Mouse (Mus musculus) hindbrain, embryonic 12.5 days (tissue): ENCODE measurements at regions not wholly inside any gene's neighbourhood (a gene's known extent, or its start where the extent isn't known, plus 50 kb on each side); places are given as distances from the start of the nearest gene placed in this dataset.
"Not testable (repeated sequence)": the region's sequence is repeated elsewhere in the genome, so short reads cannot be mapped to it uniquely, and the experiment has no call there.

ENCODE experiments used
- ATAC-seq: fragments of 200-750 bp; cut with Nextera tagmentation; 2 replicates; pipeline ENCODE4 v1.8.0; 2017; ENCODE audit warnings: moderate TSS enrichment; ENCODE audit not compliant: low FRiP score
- H3K27ac ChIP-seq: fragments of 300-500 bp; sonication (generic); 2 replicates; pipeline ENCODE4 v1.5.1; 2016; ENCODE audit warnings: mild to moderate bottlenecking
- H3K27me3 ChIP-seq: fragments of 300-500 bp; sonication (generic); 2 replicates; pipeline ENCODE4 v1.6.1; 2016; ENCODE audit warnings: mild to moderate bottlenecking
- H3K36me3 ChIP-seq: fragments of 300-500 bp; sonication (generic); 2 replicates; pipeline ENCODE4 v1.6.1; 2016; ENCODE audit warnings: mild to moderate bottlenecking
- H3K4me1 ChIP-seq: fragments of 300-500 bp; sonication (generic); 2 replicates; pipeline ENCODE4 v1.6.1; 2016
- H3K4me2 ChIP-seq: fragments of 300-500 bp; sonication (generic); replicated peaks from 2 replicates; pipeline ENCODE4 v1.6.1; 2016; ENCODE audit warnings: mild to moderate bottlenecking
- H3K4me3 ChIP-seq: fragments of 300-500 bp; sonication (generic); 2 replicates; pipeline ENCODE4 v1.5.1; 2016; ENCODE audit warnings: mild to moderate bottlenecking
- H3K9ac ChIP-seq: fragments of 300-500 bp; sonication (generic); 2 replicates; pipeline ENCODE4 v1.6.1; 2016; ENCODE audit warnings: mild to moderate bottlenecking, moderate library complexity
- H3K9me3 ChIP-seq: fragments of 300-500 bp; sonication (generic); replicated peaks from 2 replicates; pipeline ENCODE4 v1.6.1; 2016; ENCODE audit warnings: mild to moderate bottlenecking
- WGBS: fragments of 180-500 bp; shearing (Covaris S2); methylation state at CpG from one replicate; pipeline ENCODE4 v1.1.7; 2016; 5-methylcytosine and 5-hydroxymethylcytosine counted together

DNA sequence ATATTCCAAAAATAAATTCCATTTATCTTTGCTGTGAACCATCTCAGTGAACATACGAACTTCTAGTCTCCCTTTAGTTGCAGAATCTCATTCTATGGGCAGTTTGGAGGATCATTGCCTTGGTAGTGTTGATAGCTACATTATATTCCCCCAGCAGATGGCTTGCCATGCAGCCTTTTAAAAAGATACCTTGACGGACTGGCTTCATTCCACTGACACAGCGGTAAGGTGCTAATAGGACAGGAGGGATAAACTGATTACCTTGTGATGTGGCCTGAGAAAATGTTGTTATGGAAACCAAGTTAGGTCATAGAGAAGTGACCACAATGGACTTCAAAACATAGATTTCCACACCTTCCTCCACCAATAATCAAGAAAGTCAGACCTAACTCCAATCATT lies 215.5 kb upstream of the Tmc3 start:
- Histone ChIP-seq H3K27me3 (no peaks in the 10 kb centered on the region), H3K4me3 (no peak overlapping the region), H3K9me3 (no peaks in the 10 kb centered on the region), H3K27ac (no peak overlapping the region), H3K4me2 (no peak overlapping the region), H3K36me3 (no peaks in the 10 kb centered on the region), H3K4me1 (no peaks in the 10 kb centered on the region), H3K9ac (no peak overlapping the region)
- ATAC-seq = no peak
- 81% methylated on average over 3 of the region's 3 CpGs for WGBS

DNA sequence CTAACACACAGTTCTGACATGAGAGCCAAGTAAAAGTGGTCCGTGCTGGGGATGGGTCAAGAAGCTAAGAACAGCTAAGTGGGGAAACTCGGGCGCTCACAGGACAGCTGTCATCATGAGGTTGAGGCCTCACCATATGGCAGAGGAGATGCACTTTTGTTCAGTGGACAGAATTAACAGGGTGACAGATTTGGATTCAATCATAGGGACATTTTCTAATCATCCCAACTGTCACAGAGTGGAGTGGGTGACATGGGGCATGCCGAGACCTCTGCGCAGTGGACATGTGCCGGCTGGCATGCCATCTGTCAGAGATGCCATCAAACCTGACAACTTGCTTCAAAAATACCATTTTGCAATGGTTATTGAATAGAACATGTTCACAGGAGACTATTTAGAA lies 215.1 kb upstream of the Tmc3 start:
- no peak overlapping the region for H3K4me2 ChIP-seq
- no peaks in the 10 kb centered on the region for H3K27me3 ChIP-seq
- H3K9me3 ChIP-seq = no peaks in the 10 kb centered on the region
- 71% methylated on average over 6 of the region's 6 CpGs for WGBS
- H3K36me3 ChIP-seq = no peaks in the 10 kb centered on the region
- H3K4me1 ChIP-seq = no peaks in the 10 kb centered on the region
- no peak overlapping the region for H3K4me3 ChIP-seq
- H3K9ac ChIP-seq = no peak overlapping the region
- ATAC-seq = no peak
- H3K27ac ChIP-seq = no peak overlapping the region

DNA sequence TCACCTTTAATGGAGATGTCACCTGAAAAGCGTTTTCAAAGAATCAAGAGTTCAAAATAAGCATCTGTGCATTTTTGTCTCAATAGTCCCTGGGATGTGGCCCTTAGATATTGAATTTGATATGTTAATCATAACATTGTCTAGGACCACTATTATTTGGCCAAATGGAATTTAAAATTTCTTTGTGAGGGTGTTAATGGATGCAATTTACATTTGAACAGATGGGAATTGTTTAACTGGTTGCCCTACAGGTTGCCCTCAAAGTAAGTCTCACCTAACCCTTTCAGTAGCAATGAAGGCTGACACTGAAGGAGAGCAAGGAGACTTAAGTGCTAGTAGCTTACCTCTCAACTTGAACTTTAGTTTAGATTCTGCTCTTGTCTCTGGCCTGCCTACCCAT lies 207.9 kb upstream of the Tmc3 start:
- Histone ChIP-seq H3K4me3 (no peak overlapping the region), H3K9ac (no peak overlapping the region), H3K4me1 (peaks cover 4% of the 10 kb centered on the region), H3K9me3 (no peaks in the 10 kb centered on the region), H3K27me3 (no peaks in the 10 kb centered on the region), H3K36me3 (no peaks in the 10 kb centered on the region), H3K27ac (no peak overlapping the region), H3K4me2 (no peak overlapping the region)
- ATAC-seq = no peak
- 72% methylated on average over 1 of the region's 1 CpGs for WGBS

DNA sequence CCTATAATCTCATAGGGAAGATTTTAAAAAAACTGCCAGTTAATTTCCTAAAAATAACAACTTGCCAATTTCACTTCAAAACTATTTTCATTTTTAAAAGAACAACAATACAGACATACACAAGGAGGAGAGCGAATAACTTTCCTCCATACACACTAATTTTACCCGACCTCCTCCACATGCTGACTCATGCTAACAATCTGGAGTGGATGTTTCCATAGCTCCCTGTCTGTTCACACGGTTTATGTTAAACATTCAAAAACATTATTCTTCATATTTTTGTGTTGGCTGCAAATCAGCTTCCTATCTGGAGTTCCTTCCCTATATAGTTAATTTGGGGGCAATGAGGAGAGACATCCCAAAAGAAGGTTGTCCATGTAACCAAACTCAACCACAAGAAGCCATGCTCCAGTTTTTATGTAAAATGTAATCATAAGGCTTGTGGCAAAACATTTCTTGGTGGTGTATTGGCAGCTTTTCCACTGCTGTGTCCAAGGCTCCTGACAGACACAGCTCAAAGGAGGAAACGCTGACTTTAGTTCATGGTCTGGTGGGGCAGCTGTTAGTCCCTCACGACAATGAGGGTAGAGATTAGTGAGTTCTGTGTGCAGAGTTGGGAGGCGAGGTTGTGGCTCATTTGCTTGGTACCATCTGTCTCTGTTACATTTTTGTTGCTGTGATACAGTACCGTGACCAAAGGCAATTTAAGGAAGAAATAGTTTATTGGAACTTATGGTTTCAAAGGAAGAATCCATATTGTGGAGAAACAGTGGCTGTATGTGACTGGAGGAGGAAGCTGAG lies 203.1 kb upstream of the Tmc3 start:
- H3K27me3 ChIP-seq = no peaks in the 10 kb centered on the region
- H3K4me1 ChIP-seq = peaks cover 18% of the 10 kb centered on the region
- no peaks in the 10 kb centered on the region for H3K9me3 ChIP-seq
- H3K4me2 ChIP-seq = no peak overlapping the region
- peak overlapping the region; percentile 70; the same call in 1 of the 2 replicates for H3K27ac ChIP-seq
- no peak overlapping the region for H3K9ac ChIP-seq
- no peak for ATAC-seq
- no peak overlapping the region for H3K4me3 ChIP-seq
- WGBS = 70% methylated on average over 7 of the region's 7 CpGs
- no peaks in the 10 kb centered on the region for H3K36me3 ChIP-seq

DNA sequence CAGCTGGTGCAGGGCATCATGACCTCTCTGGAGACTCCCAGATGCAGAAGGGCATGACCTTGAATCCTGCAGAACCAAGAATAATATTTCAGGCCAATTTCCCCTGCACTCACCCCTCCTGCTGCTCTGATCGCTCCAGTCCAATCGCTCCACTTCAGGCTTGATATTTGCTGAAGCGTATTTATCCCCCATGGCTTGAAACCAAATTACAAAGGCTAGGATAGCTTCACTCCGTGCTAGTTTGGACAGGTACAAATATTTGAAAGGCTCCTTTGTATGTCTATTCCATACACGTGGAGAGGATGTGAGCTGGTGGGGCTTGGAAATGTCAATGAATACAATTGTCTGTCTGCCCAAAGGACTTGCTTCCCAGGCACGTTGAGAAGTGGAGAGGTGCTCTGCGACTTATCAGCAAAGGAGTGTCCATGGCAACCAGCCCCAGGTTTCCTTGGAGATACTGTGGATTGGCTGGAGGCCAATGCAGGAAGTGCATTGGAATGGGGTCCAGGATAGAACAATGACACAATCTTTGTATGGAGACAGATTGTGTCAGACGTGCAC lies 201.8 kb upstream of the Tmc3 start:
- Histone ChIP-seq H3K27ac (peak overlapping the region; percentile 82), H3K4me3 (no peak overlapping the region), H3K4me2 (peak overlapping the region; percentile 34), H3K27me3 (no peaks in the 10 kb centered on the region), H3K9me3 (no peaks in the 10 kb centered on the region), H3K9ac (no peak overlapping the region), H3K4me1 (peaks cover 18% of the 10 kb centered on the region), H3K36me3 (no peaks in the 10 kb centered on the region)
- ATAC-seq = peak; percentile 95
- 13% methylated on average over 8 of the region's 8 CpGs for WGBS

DNA sequence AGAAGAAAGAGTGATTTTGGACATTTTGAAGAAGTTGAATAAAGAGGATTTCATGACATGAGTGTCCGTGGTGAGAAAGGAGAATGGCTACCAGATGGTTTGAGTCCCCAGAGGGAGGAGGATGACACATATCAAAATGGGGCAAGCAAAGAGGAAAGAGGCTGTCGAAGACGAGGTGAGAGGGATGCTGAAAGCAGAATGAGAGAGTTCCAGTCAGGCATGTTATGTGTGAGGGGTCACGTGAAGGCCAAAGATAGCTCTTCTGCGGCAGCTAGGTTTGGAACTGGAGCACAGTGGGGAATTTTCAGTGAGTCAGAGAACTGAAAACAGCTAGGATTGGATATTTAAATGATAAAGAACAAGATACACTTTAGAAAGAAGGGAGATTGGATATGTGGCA lies 193.3 kb upstream of the Tmc3 start:
- no peak overlapping the region for H3K4me2 ChIP-seq
- ATAC-seq = no peak
- 72% methylated on average over 5 of the region's 5 CpGs for WGBS

DNA sequence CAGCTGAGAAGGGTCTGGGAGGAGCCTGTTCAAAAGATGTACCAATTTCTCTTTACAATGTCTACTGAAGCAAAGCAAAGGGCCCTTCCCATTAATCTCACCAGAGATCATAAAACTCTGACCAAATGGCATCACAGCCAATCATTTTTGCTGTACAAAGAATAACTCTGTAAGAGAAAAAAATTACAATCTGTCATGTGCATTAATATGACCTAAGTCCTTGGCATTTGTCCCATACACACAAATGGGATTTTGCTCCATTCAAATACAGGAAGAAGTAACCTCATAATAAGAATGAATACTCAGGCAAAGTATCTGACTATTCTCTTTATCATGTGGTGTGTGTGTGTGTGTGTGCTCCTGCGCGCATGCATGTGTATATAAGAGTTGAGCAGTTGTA lies 192.5 kb upstream of the Tmc3 start:
- no peaks in the 10 kb centered on the region for H3K27me3 ChIP-seq
- no peak overlapping the region for H3K27ac ChIP-seq
- no peak overlapping the region for H3K4me3 ChIP-seq
- H3K9ac ChIP-seq = no peak overlapping the region
- H3K4me2 ChIP-seq = no peak overlapping the region
- ATAC-seq = no peak
- H3K9me3 ChIP-seq = no peaks in the 10 kb centered on the region
- H3K36me3 ChIP-seq = no peaks in the 10 kb centered on the region
- 95% methylated on average over 2 of the region's 2 CpGs for WGBS
- H3K4me1 ChIP-seq = no peaks in the 10 kb centered on the region

More for the DNA sequence above, 193.3 kb upstream of the Tmc3 start:
- H3K4me1 ChIP-seq = no peaks in the 10 kb centered on the region
- H3K36me3 ChIP-seq = no peaks in the 10 kb centered on the region
- H3K9me3 ChIP-seq = no peaks in the 10 kb centered on the region
- H3K9ac ChIP-seq = no peak overlapping the region
- no peak overlapping the region for H3K4me3 ChIP-seq
- no peaks in the 10 kb centered on the region for H3K27me3 ChIP-seq
- H3K27ac ChIP-seq = no peak overlapping the region

DNA sequence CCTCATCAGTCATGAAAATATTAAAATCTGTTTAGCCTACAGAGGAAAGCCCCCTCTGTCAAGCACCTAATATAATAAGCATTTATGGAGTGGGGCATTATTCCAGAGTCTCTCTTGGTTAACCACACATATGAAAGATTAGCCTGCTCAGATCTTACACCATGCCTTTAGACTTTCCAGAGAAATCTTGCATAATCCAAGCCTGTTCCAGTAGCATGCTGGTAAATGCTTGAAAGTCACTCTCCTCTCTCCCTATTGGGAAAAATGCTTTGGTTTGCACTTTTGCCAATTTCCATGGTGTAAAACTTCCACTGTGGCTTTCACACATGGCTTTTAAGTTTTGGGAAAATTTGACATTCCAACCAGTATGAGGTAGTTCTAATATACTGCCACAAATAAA lies 192.1 kb upstream of the Tmc3 start:
- Histone ChIP-seq H3K4me2 (no peak overlapping the region), H3K36me3 (no peaks in the 10 kb centered on the region)
- ATAC-seq = no peak

DNA sequence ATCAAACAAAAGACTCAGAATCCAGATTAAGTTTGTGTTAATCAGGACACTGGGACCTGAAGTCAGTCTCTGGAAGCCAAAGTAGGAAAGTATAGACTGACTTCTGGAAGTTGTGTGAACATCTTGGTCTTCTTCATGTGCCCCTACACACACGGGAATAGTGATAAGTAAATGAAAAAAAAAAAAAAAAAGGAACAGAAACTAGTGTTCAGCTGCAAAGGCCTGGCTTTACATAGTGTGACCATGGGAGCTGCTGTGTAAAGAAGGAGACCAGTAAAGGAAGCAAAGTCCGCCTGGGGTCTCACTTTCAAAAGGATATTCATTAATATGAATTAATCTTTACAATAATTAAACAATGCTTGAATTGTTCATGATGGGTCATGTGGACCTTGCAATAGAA lies 190.6 kb upstream of the Tmc3 start:
- Histone ChIP-seq H3K4me3 (no peak overlapping the region), H3K27ac (no peak overlapping the region), H3K9me3 (no peaks in the 10 kb centered on the region), H3K36me3 (no peaks in the 10 kb centered on the region), H3K9ac (no peak overlapping the region), H3K27me3 (no peaks in the 10 kb centered on the region), H3K4me2 (no peak overlapping the region), H3K4me1 (no peaks in the 10 kb centered on the region)
- WGBS = 67% methylated on average over 2 of the region's 2 CpGs
- no peak for ATAC-seq

More for the DNA sequence above, 192.1 kb upstream of the Tmc3 start:
- no peaks in the 10 kb centered on the region for H3K4me1 ChIP-seq
- H3K9me3 ChIP-seq = no peaks in the 10 kb centered on the region
- H3K9ac ChIP-seq = no peak overlapping the region
- no peak overlapping the region for H3K4me3 ChIP-seq
- H3K27ac ChIP-seq = no peak overlapping the region
- no peaks in the 10 kb centered on the region for H3K27me3 ChIP-seq

DNA sequence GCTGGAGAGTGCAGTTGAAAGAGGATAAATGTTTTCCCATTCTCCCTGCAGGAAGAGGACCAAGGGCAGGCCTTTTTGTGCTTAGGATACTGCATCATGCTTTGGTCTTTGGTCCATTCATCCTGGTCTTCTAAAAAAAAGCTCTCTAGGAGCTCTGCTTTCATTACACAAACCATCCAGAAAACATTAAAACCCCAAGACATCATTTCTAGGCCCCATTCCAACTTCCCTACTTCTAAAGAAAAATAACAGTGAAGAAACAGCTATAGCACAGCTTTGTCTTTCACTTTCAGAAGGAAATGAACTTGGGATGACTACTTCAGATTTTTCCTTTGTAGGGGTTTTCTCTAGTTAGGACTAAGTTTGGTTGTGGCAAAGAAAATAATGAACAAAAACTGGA lies 185.1 kb upstream of the Tmc3 start:
- Histone ChIP-seq H3K27ac (no peak overlapping the region), H3K36me3 (no peaks in the 10 kb centered on the region), H3K9me3 (no peaks in the 10 kb centered on the region), H3K4me3 (no peak overlapping the region), H3K4me1 (no peaks in the 10 kb centered on the region), H3K4me2 (no peak overlapping the region), H3K9ac (no peak overlapping the region), H3K27me3 (no peaks in the 10 kb centered on the region)
- no peak for ATAC-seq

DNA sequence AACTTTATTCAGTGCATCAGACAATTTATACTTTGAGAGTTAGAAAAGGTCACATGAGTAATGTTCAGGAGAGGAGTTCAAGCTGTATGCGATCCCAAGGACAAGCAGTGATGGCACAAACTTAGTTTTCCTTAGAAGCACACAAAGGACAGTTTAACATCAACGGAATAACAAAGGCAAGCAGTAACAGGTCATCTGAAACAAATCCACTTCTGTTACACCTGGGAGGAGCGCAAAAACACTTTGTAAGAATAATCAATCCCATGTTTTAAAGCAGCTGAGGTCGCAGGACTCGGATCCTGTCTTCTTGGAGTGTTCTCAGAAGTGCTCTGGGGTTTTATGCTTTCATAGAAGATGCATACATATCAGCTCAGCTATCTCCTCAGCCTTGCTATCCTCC lies 183.7 kb upstream of the Tmc3 start:
- Histone ChIP-seq H3K9me3 (no peaks in the 10 kb centered on the region), H3K4me3 (no peak overlapping the region), H3K4me2 (no peak overlapping the region), H3K9ac (no peak overlapping the region), H3K27ac (no peak overlapping the region), H3K36me3 (no peaks in the 10 kb centered on the region), H3K27me3 (no peaks in the 10 kb centered on the region), H3K4me1 (no peaks in the 10 kb centered on the region)
- 86% methylated on average over 5 of the region's 5 CpGs for WGBS
- ATAC-seq = no peak

DNA sequence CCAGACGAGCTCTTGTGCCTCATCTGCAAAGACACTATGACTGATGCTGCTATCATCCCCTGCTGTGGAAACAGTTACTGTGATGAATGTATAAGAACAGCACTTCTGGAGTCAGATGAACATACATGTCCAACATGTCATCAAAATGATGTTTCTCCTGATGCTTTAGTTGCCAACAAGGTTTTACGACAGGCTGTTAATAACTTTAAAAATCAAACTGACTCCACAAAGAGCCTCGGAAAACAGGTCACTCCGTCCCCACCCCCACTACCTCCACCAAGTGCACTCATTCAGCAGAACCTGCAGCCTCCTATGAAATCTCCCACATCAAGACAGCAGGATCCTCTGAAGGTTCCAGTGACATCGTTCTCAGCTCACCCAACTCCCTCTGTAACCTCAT lies 172.0 kb upstream of the Tmc3 start:
- not testable (repeated sequence) for H3K4me1 ChIP-seq, H3K9ac ChIP-seq, H3K9me3 ChIP-seq, H3K4me2 ChIP-seq, ATAC-seq, H3K36me3 ChIP-seq, H3K27me3 ChIP-seq, H3K4me3 ChIP-seq, H3K27ac ChIP-seq
- 94% methylated on average over 5 of the region's 5 CpGs for WGBS

DNA sequence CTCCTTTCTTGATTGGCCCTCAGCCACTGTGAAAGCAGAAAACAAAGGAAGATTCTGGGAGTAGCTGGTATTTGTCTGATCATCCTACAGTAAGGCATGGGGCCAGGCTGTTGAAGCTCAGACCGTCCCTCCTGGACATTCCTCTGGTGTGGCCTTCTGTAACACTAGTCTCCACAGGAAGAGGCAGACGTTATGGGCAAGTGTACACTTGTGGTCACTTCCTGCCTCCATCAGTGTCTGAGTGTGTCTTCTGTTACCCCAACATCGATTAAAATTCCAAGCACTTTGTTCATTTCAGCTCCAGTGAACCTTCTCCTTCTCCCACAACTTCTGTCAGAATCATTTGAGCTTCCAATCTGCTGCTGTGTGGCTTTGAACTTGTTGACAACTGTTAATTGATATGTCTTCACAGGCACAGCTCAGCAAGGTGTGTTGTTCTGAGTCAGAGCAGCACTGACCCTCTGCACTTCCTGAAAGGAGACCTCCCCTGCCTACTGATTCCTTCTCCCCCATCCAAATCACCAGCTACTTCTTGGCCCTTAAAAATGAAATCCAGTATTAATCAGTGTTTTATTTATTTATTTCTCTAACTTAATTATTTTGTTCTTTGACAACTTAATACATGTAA lies 154.7 kb upstream of the Tmc3 start:
- no peaks in the 10 kb centered on the region for H3K4me1 ChIP-seq

More for the DNA sequence above, 154.7 kb upstream of the Tmc3 start:
- H3K9me3 ChIP-seq = no peaks in the 10 kb centered on the region
- H3K27ac ChIP-seq = no peak overlapping the region
- 58% methylated on average over 3 of the region's 3 CpGs for WGBS
- no peaks in the 10 kb centered on the region for H3K36me3 ChIP-seq
- no peak overlapping the region for H3K4me2 ChIP-seq
- ATAC-seq = no peak
- no peaks in the 10 kb centered on the region for H3K27me3 ChIP-seq
- H3K4me3 ChIP-seq = no peak overlapping the region
- no peak overlapping the region for H3K9ac ChIP-seq
